Mouse (Mus musculus) left cerebral cortex, postnatal 4 days (tissue): ENCODE data around the gene Slu7. TPM values are rescaled to one million over a fixed set of nuclear protein-coding genes. Genes with fewer than 3 reads are reported as not detected.

Source experiments
- DNase-seq: peaks from one replicate; pipeline ENCODE4 v3.0.0-alpha.2; 2022
- intact Hi-C: fragments of 180-260 bp; cut with DNase I; formaldehyde crosslinking; loops from one replicate; pipeline ENCODE4 v1.15.1; 2025
- total RNA-seq, 2 experiments: library from RNA; stranded (reverse); gene quantifications; 2 replicates each; pipeline ENCODE4 v1.2.3; 2021

Gene Slu7
- total RNA-seq = 10 to 100 TPM; 36.6 to 41.8 TPM

- peak; percentile 75 for DNase-seq
- intact Hi-C loops = no loop called here
These were observed at the start of gene Slu7 for GRCm38 (mm10) chr11:43433254-43434023. Slu7 (plus strand) TSS chr11:43433744.

GRCm38 (mm10) chr11:43385055-43385649 is 48.4 kb upstream of the Slu7 start:
- intact Hi-C loops = no loop called here
- DNase-seq = peak; percentile 25

- intact Hi-C loops = no loop called here
- DNase-seq = peak; percentile 16
These were observed 47.8 kb upstream of the Slu7 start for GRCm38 (mm10) chr11:43385716-43386115.

GRCm38 (mm10) chr11:43387004-43387880 is 46.3 kb upstream of the Slu7 start:
- DNase-seq = no peak
- intact Hi-C loops = no loop called here

GRCm38 (mm10) chr11:43388122-43389097 is 45.1 kb upstream of the Slu7 start:
- DNase-seq = no peak
- intact Hi-C loops = no loop called here

- no peak for DNase-seq
- intact Hi-C loops = no loop called here
These were observed 44.4 kb upstream of the Slu7 start for GRCm38 (mm10) chr11:43389118-43389517.

- intact Hi-C loops = no loop called here
- no peak for DNase-seq
These were observed 40.8 kb upstream of the Slu7 start for GRCm38 (mm10) chr11:43392757-43393156.

GRCm38 (mm10) chr11:43393325-43393724 is 40.2 kb upstream of the Slu7 start:
- intact Hi-C loops = no loop called here

GRCm38 (mm10) chr11:43395073-43395948 is 38.2 kb upstream of the Slu7 start:
- no peak for DNase-seq

More at GRCm38 (mm10) chr11:43393325-43393724, 40.2 kb upstream of the Slu7 start:
- DNase-seq = no peak

GRCm38 (mm10) chr11:43396246-43396645 is 37.3 kb upstream of the Slu7 start:
- intact Hi-C loops = no loop called here
- DNase-seq = no peak

More at GRCm38 (mm10) chr11:43395073-43395948, 38.2 kb upstream of the Slu7 start:
- intact Hi-C loops = no loop called here

- DNase-seq = no peak
These were observed 36.9 kb upstream of the Slu7 start for GRCm38 (mm10) chr11:43396672-43397071.

GRCm38 (mm10) chr11:43399297-43399696 is 34.2 kb upstream of the Slu7 start:
- intact Hi-C loops = no loop called here
- no peak for DNase-seq

More at GRCm38 (mm10) chr11:43396672-43397071, 36.9 kb upstream of the Slu7 start:
- intact Hi-C loops = no loop called here

GRCm38 (mm10) chr11:43400131-43400530 is 33.4 kb upstream of the Slu7 start:
- intact Hi-C loops = no loop called here
- no peak for DNase-seq

- DNase-seq = no peak
- intact Hi-C loops = no loop called here
These were observed 29.3 kb upstream of the Slu7 start for GRCm38 (mm10) chr11:43404150-43404807.

GRCm38 (mm10) chr11:43408888-43409287 is 24.7 kb upstream of the Slu7 start:
- intact Hi-C loops = no loop called here
- no peak for DNase-seq

- intact Hi-C loops = no loop called here
These were observed 23.3 kb upstream of the Slu7 start for GRCm38 (mm10) chr11:43410291-43410690.

GRCm38 (mm10) chr11:43411413-43411812 is 22.1 kb upstream of the Slu7 start:
- peak; percentile 64 for DNase-seq
- intact Hi-C loops = no loop called here

More at GRCm38 (mm10) chr11:43410291-43410690, 23.3 kb upstream of the Slu7 start:
- no peak for DNase-seq

- intact Hi-C loops = no loop called here
- peak; percentile 78 for DNase-seq
These were observed 20.6 kb upstream of the Slu7 start for GRCm38 (mm10) chr11:43412771-43413451.
